Mouse (Mus musculus) activated CD4-positive, CD25-positive, alpha-beta regulatory T cell, adult 9 weeks (primary cell): ENCODE results near the gene Icam4. TPM values are rescaled to one million over a fixed set of nuclear protein-coding genes. Genes with fewer than 3 reads are reported as not detected.

ENCODE experiments used
- polyA plus RNA-seq: library from polyadenylated mRNA; unstranded; fragments of 100-300 nt; shearing (Covaris generic); gene quantifications from one replicate; pipeline ENCODE4 v1.2.1, GENCODE M21; 2017

The Icam4 gene
- polyA plus RNA-seq, result 1.9 TPM

GRCm38 (mm10) chr9:21029291-21030054 lies at the start of gene Icam4:
Gene Icam4 (plus strand): TSS chr9:21029373.

DNA sequence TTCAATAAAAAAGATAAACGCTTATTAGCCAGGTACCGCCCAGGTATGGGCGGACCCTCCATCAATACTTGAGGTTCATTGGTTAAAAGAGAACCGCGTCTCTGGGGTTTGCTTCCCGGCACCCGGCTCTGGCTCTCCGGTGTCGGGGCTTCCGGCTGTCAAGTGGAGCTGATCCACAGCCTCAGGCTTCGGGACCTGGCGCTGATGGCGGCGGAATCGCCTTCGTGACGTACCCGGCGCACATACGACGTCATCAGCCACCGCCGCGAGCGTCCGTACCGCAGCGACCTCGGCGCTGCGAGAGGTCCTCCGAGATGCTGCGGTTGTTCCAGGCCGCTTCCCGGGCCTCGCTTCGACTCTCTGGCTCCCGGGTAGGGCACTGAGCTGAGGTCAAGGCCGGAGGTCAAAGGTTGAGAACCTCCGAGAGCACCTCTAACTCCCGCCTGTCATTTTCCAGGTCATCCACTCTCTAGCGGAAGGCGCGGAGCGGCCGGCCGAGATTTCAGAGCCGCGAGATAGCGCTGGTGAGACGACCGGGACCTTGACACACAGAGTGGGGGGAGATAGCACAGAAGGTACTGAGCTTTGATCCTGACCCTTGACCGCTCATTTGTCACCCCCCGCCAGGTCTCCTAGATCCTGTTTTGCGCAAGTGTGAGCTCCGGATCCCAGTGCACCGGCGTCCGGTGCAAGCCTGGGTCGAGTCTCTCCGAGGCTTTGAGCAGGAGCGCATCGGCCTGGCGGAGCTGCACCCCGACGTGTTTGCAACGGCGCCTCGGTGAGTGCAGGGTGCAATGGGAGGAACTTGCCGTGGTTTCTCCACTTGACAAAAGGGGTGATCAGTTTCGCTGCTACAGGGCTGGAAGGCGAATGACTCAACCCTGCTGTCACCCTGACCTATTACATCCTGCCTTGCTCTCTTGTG lies 26.3 kb upstream of the Icam4 start, which contains the start of gene Mrpl4:
Mrpl4 (plus strand) TSS at position 112 of the 925 bp plus-strand sequence.

GRCm38 (mm10) chr9:21015571-21016130 lies 13.5 kb upstream of the Icam4 start, which contains the start of gene Icam1:
Gene Icam1 (plus strand): TSS chr9:21015985.

GRCm38 (mm10) chr9:21031896-21032351 lies 2.8 kb downstream of the Icam4 start, which contains the start of gene Icam5:
Gene Icam5 (plus strand): TSS chr9:21032073.

DNA sequence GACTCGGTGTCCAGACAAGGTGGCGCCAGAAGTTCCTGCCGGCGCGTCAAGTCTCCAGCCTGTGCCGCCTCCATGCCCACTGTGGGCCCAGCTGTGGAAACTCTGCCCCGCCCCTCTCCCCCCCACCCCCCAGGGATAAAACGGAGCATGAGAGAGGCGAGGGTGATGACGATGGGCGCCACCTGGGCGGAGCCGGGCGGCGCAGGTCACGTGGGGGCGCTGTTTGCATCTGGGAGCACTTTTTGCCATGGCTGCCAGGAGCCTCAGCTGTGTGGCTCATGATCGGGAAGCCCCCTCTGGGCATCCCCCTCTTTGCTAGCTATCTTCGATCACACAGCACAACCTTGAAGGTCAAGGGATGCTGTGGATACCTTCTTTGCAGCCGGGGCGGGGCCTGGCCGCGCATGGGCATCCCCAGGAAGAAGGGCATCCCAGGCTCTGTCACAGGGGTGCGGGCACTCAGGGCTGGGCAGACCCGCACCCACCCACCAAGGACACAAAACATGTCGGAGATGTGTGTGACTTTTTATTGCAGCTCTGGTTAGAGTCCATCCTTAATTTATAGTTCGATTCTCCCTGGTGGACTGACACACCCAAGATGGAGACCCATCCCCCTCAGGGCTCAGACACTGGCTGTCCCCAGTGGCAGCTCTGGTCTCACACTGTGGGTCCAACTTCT lies 38.0 kb downstream of the Icam4 start, which contains the start of gene Zglp1:
Zglp1 (minus strand) TSS at position 88 of the 679 bp plus-strand sequence.

GRCm38 (mm10) chr9:21073044-21073840 lies 44.1 kb downstream of the Icam4 start, which contains the start of the genes Gm49373 and Fdx1l:
Gene Gm49373 (minus strand): TSS chr9:21073096.
Gene Fdx1l (minus strand): TSS chr9:21073614.

Other genes starting within 250 kb of the Icam4 start
- gene Col5a3, start 214.3 kb upstream of the Icam4 start, polyA plus RNA-seq, result 0.15 TPM
- gene Rdh8, start 210.9 kb upstream of the Icam4 start, polyA plus RNA-seq, result not detected
- 52.0 TPM for gene A230050P20Rik, start 160.7 kb upstream of the Icam4 start, polyA plus RNA-seq
- 0.49 TPM for gene Angptl6, start 149.6 kb upstream of the Icam4 start, polyA plus RNA-seq
- 84.2 TPM for gene Ppan, start 141.2 kb upstream of the Icam4 start, polyA plus RNA-seq
- 248 TPM for gene Eif3g, start 130.8 kb upstream of the Icam4 start, polyA plus RNA-seq
- 92.3 TPM for gene Dnmt1, start 69.5 kb upstream of the Icam4 start, polyA plus RNA-seq
- gene S1pr2, start 52.6 kb upstream of the Icam4 start, polyA plus RNA-seq, result 24.4 TPM
- gene Mrpl4, start 26.6 kb upstream of the Icam4 start, polyA plus RNA-seq, result 128 TPM
- 132 TPM for gene Icam1, start 13.4 kb upstream of the Icam4 start, polyA plus RNA-seq
- gene Icam5, start 2.7 kb downstream of the Icam4 start, polyA plus RNA-seq, result 0.79 TPM
- not detected for gene Zglp1, start 37.7 kb downstream of the Icam4 start, polyA plus RNA-seq
- gene Gm49373, start 43.7 kb downstream of the Icam4 start, polyA plus RNA-seq, result 0.20 TPM
- gene Fdx1l, start 44.2 kb downstream of the Icam4 start, polyA plus RNA-seq, result 35.0 TPM
- gene Gm38431, start 62.6 kb downstream of the Icam4 start, polyA plus RNA-seq, result 6.8 TPM
- gene Raver1, start 62.6 kb downstream of the Icam4 start, polyA plus RNA-seq, result 73.3 TPM
- gene Tyk2, start 101.9 kb downstream of the Icam4 start, polyA plus RNA-seq, result 118 TPM
- 330 TPM for gene Cdc37, start 120.6 kb downstream of the Icam4 start, polyA plus RNA-seq
- gene Pde4a, start 136.3 kb downstream of the Icam4 start, polyA plus RNA-seq, result 0.72 TPM
- gene Keap1, start 210.0 kb downstream of the Icam4 start, polyA plus RNA-seq, result 39.3 TPM
- not detected for gene S1pr5, start 219.1 kb downstream of the Icam4 start, polyA plus RNA-seq
- 63.6 TPM for gene Atg4d, start 235.9 kb downstream of the Icam4 start, polyA plus RNA-seq